Mouse (Mus musculus): Measurements from ENCODE around the gene Dph1. TPM values are rescaled to one million over a fixed set of nuclear protein-coding genes. Genes with fewer than 3 reads are reported as not detected.
A peak's percentile ranks its signal among the peaks of the same experiment; 100 is the strongest.

Dph1 gene
- polyA plus RNA-seq, 1 experiment from 2014 or later = 23.5 TPM

GRCm38 (mm10) chr11:75141913-75142312 is 49.1 kb downstream of the Dph1 start:
- Histone ChIP-seq H3K27me3 (replicated peaks) (no peaks in the 10 kb centered on the region), H3K4me3 (no peak overlapping the region), H3K4me1 (replicated peaks) (peaks cover 66% of the 10 kb centered on the region), H3K36me3 (peaks cover 26% of the 10 kb centered on the region), H3K4me2 (no peak overlapping the region), H3K27ac (ENCODE audit: poor library complexity, severe bottlenecking) (peak overlapping the region; percentile 54; the same call in 1 of the 2 replicates), H3K9ac (no peak overlapping the region), H3K9me3 (replicated peaks) (no peaks in the 10 kb centered on the region)
- ATAC-seq (ENCODE audit: insufficient number of reproducible peaks, low FRiP score) = no peak
- WGBS = 48% methylated on average over 1 of the region's 1 CpGs

GRCm38 (mm10) chr11:75141038-75141437 is 50.0 kb downstream of the Dph1 start:
- 59% methylated on average over 3 of the region's 3 CpGs for WGBS
- Histone ChIP-seq H3K27me3 (replicated peaks) (no peaks in the 10 kb centered on the region), H3K27ac (ENCODE audit: poor library complexity, severe bottlenecking) (no peak overlapping the region), H3K4me1 (replicated peaks) (peaks cover 71% of the 10 kb centered on the region), H3K36me3 (peaks cover 26% of the 10 kb centered on the region), H3K9me3 (replicated peaks) (no peaks in the 10 kb centered on the region), H3K4me2 (no peak overlapping the region), H3K9ac (0 out of 2 replicates have a peak overlapping the region, but pooled peaks have one; percentile 11), H3K4me3 (no peak overlapping the region)
- ATAC-seq (ENCODE audit: insufficient number of reproducible peaks, low FRiP score) = no peak

GRCm38 (mm10) chr11:75140431-75140830 is 50.6 kb downstream of the Dph1 start:
- no peak for ATAC-seq (ENCODE audit: insufficient number of reproducible peaks, low FRiP score)
- 62% methylated on average over 5 of the region's 5 CpGs for WGBS
- peak overlapping the region; percentile 93 for H3K27ac ChIP-seq (ENCODE audit: poor library complexity, severe bottlenecking)
- no peak overlapping the region for H3K4me3 ChIP-seq
- H3K36me3 ChIP-seq = peaks cover 24% of the 10 kb centered on the region
- no peak overlapping the region for H3K4me2 ChIP-seq
- no peaks in the 10 kb centered on the region for H3K9me3 ChIP-seq (replicated peaks)
- H3K27me3 ChIP-seq (replicated peaks) = no peaks in the 10 kb centered on the region
- peaks cover 69% of the 10 kb centered on the region for H3K4me1 ChIP-seq (replicated peaks)
- H3K9ac ChIP-seq = no peak overlapping the region; the same call in 1 of the 2 replicates

GRCm38 (mm10) chr11:75139122-75139963 is 51.7 kb downstream of the Dph1 start:
- no peak overlapping the region for H3K4me3 ChIP-seq
- no peaks in the 10 kb centered on the region for H3K27me3 ChIP-seq (replicated peaks)
- peaks cover 16% of the 10 kb centered on the region for H3K36me3 ChIP-seq
- peak overlapping the region; percentile 39 for H3K4me2 ChIP-seq
- H3K9me3 ChIP-seq (replicated peaks) = no peaks in the 10 kb centered on the region
- WGBS = 26% methylated on average over 11 of the region's 11 CpGs
- peak overlapping the region; percentile 93 for H3K27ac ChIP-seq (ENCODE audit: poor library complexity, severe bottlenecking)
- H3K9ac ChIP-seq = peak overlapping the region; percentile 29; the same call in 1 of the 2 replicates
- ATAC-seq (ENCODE audit: insufficient number of reproducible peaks, low FRiP score) = peak; percentile 86
- H3K4me1 ChIP-seq (replicated peaks) = peaks cover 71% of the 10 kb centered on the region

GRCm38 (mm10) chr11:75136666-75137398 is 54.2 kb downstream of the Dph1 start:
- Histone ChIP-seq H3K36me3 (no peaks in the 10 kb centered on the region), H3K9me3 (replicated peaks) (no peaks in the 10 kb centered on the region), H3K9ac (no peak overlapping the region), H3K4me2 (no peak overlapping the region), H3K27me3 (replicated peaks) (no peaks in the 10 kb centered on the region), H3K27ac (ENCODE audit: poor library complexity, severe bottlenecking) (peak overlapping the region; percentile 24; the same call in 1 of the 2 replicates), H3K4me1 (replicated peaks) (peaks cover 80% of the 10 kb centered on the region), H3K4me3 (no peak overlapping the region)
- 35% methylated on average over 5 of the region's 5 CpGs for WGBS
- ATAC-seq (ENCODE audit: insufficient number of reproducible peaks, low FRiP score) = no peak

GRCm38 (mm10) chr11:75135358-75135757 is 55.7 kb downstream of the Dph1 start:
- no peak overlapping the region for H3K9ac ChIP-seq
- no peaks in the 10 kb centered on the region for H3K9me3 ChIP-seq (replicated peaks)
- peaks cover 65% of the 10 kb centered on the region for H3K4me1 ChIP-seq (replicated peaks)
- no peak overlapping the region for H3K4me3 ChIP-seq
- no peak for ATAC-seq (ENCODE audit: insufficient number of reproducible peaks, low FRiP score)
- H3K36me3 ChIP-seq = no peaks in the 10 kb centered on the region
- no peak overlapping the region for H3K27ac ChIP-seq (ENCODE audit: poor library complexity, severe bottlenecking)
- 88% methylated on average over 4 of the region's 4 CpGs for WGBS
- no peaks in the 10 kb centered on the region for H3K27me3 ChIP-seq (replicated peaks)
- no peak overlapping the region for H3K4me2 ChIP-seq

GRCm38 (mm10) chr11:75134485-75135068 is 56.5 kb downstream of the Dph1 start:
- Histone ChIP-seq H3K27me3 (replicated peaks) (no peaks in the 10 kb centered on the region), H3K36me3 (no peaks in the 10 kb centered on the region), H3K27ac (ENCODE audit: poor library complexity, severe bottlenecking) (peak overlapping the region; percentile 69; the same call in 1 of the 2 replicates), H3K4me1 (replicated peaks) (peaks cover 57% of the 10 kb centered on the region), H3K4me3 (no peak overlapping the region), H3K9ac (no peak overlapping the region), H3K4me2 (no peak overlapping the region), H3K9me3 (replicated peaks) (no peaks in the 10 kb centered on the region)
- 55% methylated on average over 5 of the region's 5 CpGs for WGBS
- no peak for ATAC-seq (ENCODE audit: insufficient number of reproducible peaks, low FRiP score)

- H3K27ac ChIP-seq (ENCODE audit: poor library complexity, severe bottlenecking) = peak overlapping the region; percentile 69
- H3K4me2 ChIP-seq = no peak overlapping the region
- no peak overlapping the region for H3K9ac ChIP-seq
- no peaks in the 10 kb centered on the region for H3K36me3 ChIP-seq
- no peak overlapping the region for H3K4me3 ChIP-seq
- WGBS = 3% methylated on average over 2 of the region's 2 CpGs
- ATAC-seq (ENCODE audit: insufficient number of reproducible peaks, low FRiP score) = peak; percentile 67; the same call in 1 of the 2 replicates
- H3K27me3 ChIP-seq (replicated peaks) = no peaks in the 10 kb centered on the region
- no peaks in the 10 kb centered on the region for H3K9me3 ChIP-seq (replicated peaks)
- H3K4me1 ChIP-seq (replicated peaks) = peaks cover 51% of the 10 kb centered on the region
Observed at GRCm38 (mm10) chr11:75133951-75134350, 57.1 kb downstream of the Dph1 start.

GRCm38 (mm10) chr11:75133391-75133790 is 57.6 kb downstream of the Dph1 start:
- Histone ChIP-seq H3K9ac (no peak overlapping the region), H3K4me2 (no peak overlapping the region), H3K36me3 (no peaks in the 10 kb centered on the region), H3K4me1 (replicated peaks) (peaks cover 45% of the 10 kb centered on the region), H3K4me3 (no peak overlapping the region), H3K27me3 (replicated peaks) (no peaks in the 10 kb centered on the region), H3K9me3 (replicated peaks) (no peaks in the 10 kb centered on the region), H3K27ac (ENCODE audit: poor library complexity, severe bottlenecking) (peak overlapping the region; percentile 69)
- no peak for ATAC-seq (ENCODE audit: insufficient number of reproducible peaks, low FRiP score)
- WGBS = 83% methylated on average over 5 of the region's 5 CpGs

GRCm38 (mm10) chr11:75132278-75132677 is 58.8 kb downstream of the Dph1 start:
- Histone ChIP-seq H3K9me3 (replicated peaks) (no peaks in the 10 kb centered on the region), H3K9ac (no peak overlapping the region), H3K27ac (ENCODE audit: poor library complexity, severe bottlenecking) (no peak overlapping the region), H3K4me2 (no peak overlapping the region), H3K4me1 (replicated peaks) (peaks cover 36% of the 10 kb centered on the region), H3K4me3 (no peak overlapping the region), H3K27me3 (replicated peaks) (no peaks in the 10 kb centered on the region), H3K36me3 (no peaks in the 10 kb centered on the region)
- no peak for ATAC-seq (ENCODE audit: insufficient number of reproducible peaks, low FRiP score)
- WGBS = 83% methylated on average over 5 of the region's 5 CpGs

GRCm38 (mm10) chr11:75131300-75131699 is 59.7 kb downstream of the Dph1 start:
- no peaks in the 10 kb centered on the region for H3K36me3 ChIP-seq
- H3K27ac ChIP-seq (ENCODE audit: poor library complexity, severe bottlenecking) = no peak overlapping the region
- no peaks in the 10 kb centered on the region for H3K9me3 ChIP-seq (replicated peaks)
- 78% methylated on average over 4 of the region's 4 CpGs for WGBS
- no peaks in the 10 kb centered on the region for H3K27me3 ChIP-seq (replicated peaks)
- no peak for ATAC-seq (ENCODE audit: insufficient number of reproducible peaks, low FRiP score)
- H3K4me3 ChIP-seq = no peak overlapping the region
- H3K4me1 ChIP-seq (replicated peaks) = peaks cover 26% of the 10 kb centered on the region
- H3K4me2 ChIP-seq = no peak overlapping the region
- H3K9ac ChIP-seq = no peak overlapping the region
